Mouse (Mus musculus) ES-E14 (cell line): ENCODE results near the gene Fhit.

ENCODE experiments used
- HCFC1 ChIP-seq: IDR thresholded peaks from 2 replicates; pipeline ENCODE4 v1.6.1; 2012; ENCODE audit warnings: low read length, inconsistent platforms, borderline replicate concordance; ENCODE audit not compliant: insufficient read depth
- MAFK ChIP-seq: IDR thresholded peaks from 2 replicates; pipeline ENCODE4 v1.6.1; 2014; ENCODE audit warnings: mild to moderate bottlenecking, low read depth, low read length, inconsistent platforms; ENCODE audit not compliant: insufficient read depth
- ZC3H11A ChIP-seq: IDR thresholded peaks from 2 replicates; pipeline ENCODE4 v1.6.1; 2012; ENCODE audit warnings: low read depth, mild to moderate bottlenecking, inconsistent platforms, low read length, borderline replicate concordance
- ZNF384 ChIP-seq: IDR thresholded peaks from 2 replicates; pipeline ENCODE4 v1.6.1; 2012; ENCODE audit warnings: low read depth, low read length, inconsistent platforms

- TF ChIP-seq HCFC1 (no peak), MAFK (no peak), ZNF384 (no peak), ZC3H11A (no peak)
These were observed 1155.6 kb downstream of the Fhit start for GRCm38 (mm10) chr14:10006278-10006677.
